Mouse (Mus musculus): ENCODE measurements around the gene Kcnh2. TPM values are rescaled to one million over a fixed set of nuclear protein-coding genes. Genes with fewer than 3 reads are reported as not detected.

Gene Kcnh2
- polyA plus RNA-seq, 2 experiments, result 3.8 to 16.2 TPM

DNA sequence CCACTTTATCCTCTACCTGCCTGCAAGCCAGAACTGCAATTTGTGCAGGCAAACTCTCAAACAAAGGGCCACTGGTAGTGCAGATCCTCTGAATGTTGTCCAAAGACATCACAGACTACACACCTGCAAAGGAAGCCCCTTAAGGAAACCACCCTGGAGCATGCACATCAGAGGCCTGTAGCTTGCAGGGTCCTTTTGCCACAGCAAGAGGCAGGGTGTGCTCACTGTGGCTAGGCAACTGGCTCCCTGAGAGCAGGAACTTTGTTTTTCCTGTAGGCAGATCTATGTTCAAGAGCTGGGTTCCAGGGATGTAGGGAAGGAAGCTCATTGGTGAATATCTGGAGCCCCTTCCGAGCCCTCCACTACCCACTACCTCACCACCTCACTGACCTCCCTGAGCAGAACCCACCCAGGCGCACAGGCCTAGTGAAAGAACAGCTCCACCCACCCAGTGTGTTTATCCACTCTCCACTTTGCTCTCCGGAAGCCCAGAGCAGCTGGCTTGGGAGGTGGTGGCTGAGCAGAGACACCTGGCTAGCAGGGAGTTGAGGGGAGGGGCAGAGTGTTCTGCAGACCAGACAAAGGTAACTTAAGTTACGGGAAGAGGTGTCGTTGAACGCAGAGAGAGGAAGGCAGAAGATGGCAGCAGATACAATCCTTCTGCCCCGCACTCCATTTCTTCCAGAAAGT is 4.1 kb downstream of the Kcnh2 start:
- no peak for TF ChIP-seq POLR2A (IDR thresholded peaks at IDR 0.05; ENCODE audit: borderline replicate concordance, extremely low read depth, insufficient read depth, insufficient read length)
- no peak overlapping the region for H3K9ac ChIP-seq (ENCODE audit: low read depth, low read length, severe bottlenecking)
- no peaks in the 10 kb centered on the region for H3K36me3 ChIP-seq (ENCODE audit: control insufficient read depth, insufficient read depth, low read length)
- H3K27ac ChIP-seq (replicated peaks; ENCODE audit: low read depth, low read length), result no peak overlapping the region
- peaks cover 12% of the 10 kb centered on the region for H3K4me1 ChIP-seq (ENCODE audit: control insufficient read depth, insufficient read depth, low read length)
- peaks cover 30% of the 10 kb centered on the region for H3K27me3 ChIP-seq (ENCODE audit: control insufficient read depth, insufficient read depth, low read length)
- H3K4me3 ChIP-seq (replicated peaks; ENCODE audit: low read length), result no peak overlapping the region
- ATAC-seq (ENCODE audit: low FRiP score, low read depth) (no peak), DNase-seq (ENCODE audit: low spot score) (no peak)
- WGBS, result 43% methylated on average over 7 of the region's 7 CpGs
- no peaks in the 10 kb centered on the region for H3K9me3 ChIP-seq (ENCODE audit: control insufficient read depth, low read length)
- no peak overlapping the region for H3K4me2 ChIP-seq (replicated peaks; ENCODE audit: low read depth, low read length, severe bottlenecking)

DNA sequence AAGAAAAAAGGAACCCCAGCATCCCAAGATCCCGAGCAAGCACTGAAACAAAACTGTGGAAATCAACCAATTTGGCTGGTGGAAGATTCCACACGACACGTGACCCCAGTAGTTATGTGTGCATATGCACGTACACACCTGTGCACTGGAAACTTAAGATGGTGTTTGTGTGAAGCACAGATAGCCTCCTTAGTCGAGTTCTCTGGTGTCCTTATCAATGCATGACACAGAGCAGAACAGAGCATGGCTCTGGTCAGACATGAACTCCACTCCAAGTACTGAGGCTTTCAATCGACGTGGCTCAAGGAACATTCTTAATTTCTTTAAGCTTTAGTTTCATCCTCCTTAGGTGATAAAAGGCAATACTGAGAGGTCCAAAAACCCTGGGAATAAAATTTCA is 5.1 kb downstream of the Kcnh2 start:
- Histone ChIP-seq H3K27ac (replicated peaks; ENCODE audit: low read depth, low read length) (no peak overlapping the region), H3K36me3 (ENCODE audit: control insufficient read depth, insufficient read depth, low read length) (no peaks in the 10 kb centered on the region), H3K4me3 (replicated peaks; ENCODE audit: low read length) (no peak overlapping the region), H3K4me2 (replicated peaks; ENCODE audit: low read depth, low read length, severe bottlenecking) (no peak overlapping the region), H3K9ac (ENCODE audit: low read depth, low read length, severe bottlenecking) (no peak overlapping the region), H3K9me3 (ENCODE audit: control insufficient read depth, low read length) (no peaks in the 10 kb centered on the region), H3K27me3 (ENCODE audit: control insufficient read depth, insufficient read depth, low read length) (peaks cover 30% of the 10 kb centered on the region), H3K4me1 (ENCODE audit: control insufficient read depth, insufficient read depth, low read length) (peaks cover 5% of the 10 kb centered on the region)
- no peak for TF ChIP-seq POLR2A (IDR thresholded peaks at IDR 0.05; ENCODE audit: borderline replicate concordance, extremely low read depth, insufficient read depth, insufficient read length)
- ATAC-seq (ENCODE audit: low FRiP score, low read depth), result no peak
- WGBS, result 78% methylated on average over 7 of the region's 7 CpGs
- DNase-seq (ENCODE audit: low spot score), result no peak

DNA sequence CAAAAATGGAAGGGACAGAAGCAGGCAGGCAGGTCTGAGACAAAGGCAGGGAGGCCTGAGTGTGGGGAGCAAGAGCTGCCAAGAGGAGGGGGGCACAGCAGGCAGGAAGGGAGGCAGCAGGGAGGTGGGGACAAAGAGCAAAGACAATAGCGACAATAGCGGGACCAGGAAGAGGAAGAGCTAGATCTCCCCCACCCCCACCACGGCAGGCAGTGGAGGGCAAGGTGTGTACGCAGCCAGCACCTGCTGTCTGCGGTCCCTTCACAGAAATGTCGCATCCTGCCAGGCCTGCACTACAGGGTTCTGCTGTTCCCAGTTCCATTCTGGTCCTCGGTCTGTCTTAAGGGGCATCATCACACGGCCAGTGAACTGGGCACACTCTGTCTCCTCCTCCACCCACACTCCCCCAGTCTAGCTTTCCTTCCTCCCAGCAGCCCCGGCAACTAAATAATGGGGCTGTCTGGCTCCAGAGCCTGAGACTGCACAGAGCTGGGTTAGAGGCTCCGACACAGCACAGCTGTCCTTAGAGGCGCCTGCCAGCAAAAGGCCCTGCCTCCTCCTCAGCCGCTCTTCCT is 6.8 kb downstream of the Kcnh2 start:
- H3K9me3 ChIP-seq (ENCODE audit: control insufficient read depth, low read length), result no peaks in the 10 kb centered on the region
- peak overlapping the region; percentile 13; the same call in 1 of the 2 replicates for H3K9ac ChIP-seq (ENCODE audit: low read depth, low read length, severe bottlenecking)
- no peak overlapping the region for H3K4me2 ChIP-seq (replicated peaks; ENCODE audit: low read depth, low read length, severe bottlenecking)
- H3K27me3 ChIP-seq (ENCODE audit: control insufficient read depth, insufficient read depth, low read length), result peaks cover 14% of the 10 kb centered on the region
- H3K36me3 ChIP-seq (ENCODE audit: control insufficient read depth, insufficient read depth, low read length), result no peaks in the 10 kb centered on the region
- ATAC-seq (ENCODE audit: low FRiP score, low read depth) (no peak), DNase-seq (ENCODE audit: low spot score) (no peak)
- H3K4me3 ChIP-seq (replicated peaks; ENCODE audit: low read length), result no peak overlapping the region
- no peak for TF ChIP-seq POLR2A (IDR thresholded peaks at IDR 0.05; ENCODE audit: borderline replicate concordance, extremely low read depth, insufficient read depth, insufficient read length)
- 16% methylated on average over 9 of the region's 12 CpGs for WGBS
- no peak overlapping the region for H3K27ac ChIP-seq (replicated peaks; ENCODE audit: low read depth, low read length)
- peaks cover 3% of the 10 kb centered on the region; the same call in 1 of the 2 replicates for H3K4me1 ChIP-seq (ENCODE audit: control insufficient read depth, insufficient read depth, low read length)

DNA sequence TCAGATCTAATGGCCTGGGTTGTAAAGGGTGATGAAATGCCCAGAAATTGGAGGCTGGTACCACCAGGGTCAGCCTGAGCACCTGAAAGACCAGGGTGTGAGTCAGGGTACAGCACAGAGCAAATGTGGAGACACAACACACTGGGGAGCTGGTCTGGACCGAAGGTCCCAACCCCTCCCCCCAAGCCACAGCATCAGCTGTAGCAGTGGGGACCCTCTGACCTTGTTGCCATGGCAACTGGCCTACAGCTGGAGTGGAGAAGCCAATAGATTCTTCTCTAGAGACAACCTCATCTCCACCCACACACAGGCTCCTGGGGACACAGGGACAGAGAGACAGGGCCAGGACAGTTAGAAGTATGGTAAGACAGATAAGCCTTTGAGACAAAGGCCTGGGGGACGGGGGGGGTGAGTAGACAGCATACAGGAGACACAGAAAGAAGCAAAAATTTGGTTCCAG is 7.4 kb downstream of the Kcnh2 start:
- Histone ChIP-seq H3K4me1 (ENCODE audit: control insufficient read depth, insufficient read depth, low read length) (peaks cover 3% of the 10 kb centered on the region; the same call in 1 of the 2 replicates), H3K36me3 (ENCODE audit: control insufficient read depth, insufficient read depth, low read length) (no peaks in the 10 kb centered on the region), H3K4me3 (replicated peaks; ENCODE audit: low read length) (no peak overlapping the region), H3K27ac (replicated peaks; ENCODE audit: low read depth, low read length) (no peak overlapping the region), H3K27me3 (ENCODE audit: control insufficient read depth, insufficient read depth, low read length) (peaks cover 9% of the 10 kb centered on the region), H3K4me2 (replicated peaks; ENCODE audit: low read depth, low read length, severe bottlenecking) (no peak overlapping the region), H3K9ac (ENCODE audit: low read depth, low read length, severe bottlenecking) (no peak overlapping the region), H3K9me3 (ENCODE audit: control insufficient read depth, low read length) (no peaks in the 10 kb centered on the region)
- TF ChIP-seq POLR2A (IDR thresholded peaks at IDR 0.05; ENCODE audit: borderline replicate concordance, extremely low read depth, insufficient read depth, insufficient read length), result no peak
- DNase-seq (ENCODE audit: low spot score), result no peak
- WGBS, result 23% methylated on average over 2 of the region's 2 CpGs
- ATAC-seq (ENCODE audit: low FRiP score, low read depth), result no peak

DNA sequence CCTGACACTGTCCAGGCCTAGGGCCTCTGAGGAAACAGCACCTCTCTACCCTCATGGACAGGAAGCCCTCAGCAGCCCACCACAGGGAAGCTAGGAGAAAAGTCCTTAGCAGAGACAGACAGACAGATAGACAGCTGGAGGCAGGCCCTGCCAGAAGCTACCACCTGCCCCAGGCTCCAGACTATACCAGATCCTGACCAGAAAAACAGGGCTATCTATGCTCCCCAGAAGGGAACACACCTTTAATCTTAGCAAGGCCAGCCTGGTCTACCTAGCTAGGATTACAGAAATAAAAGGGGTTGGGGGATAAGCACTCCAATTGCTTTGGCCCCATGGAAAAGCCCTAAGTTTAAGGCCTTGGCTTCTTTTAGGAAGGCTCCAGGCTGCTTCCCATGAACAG is 8.0 kb downstream of the Kcnh2 start:
- Histone ChIP-seq H3K36me3 (ENCODE audit: control insufficient read depth, insufficient read depth, low read length) (no peaks in the 10 kb centered on the region), H3K9me3 (ENCODE audit: control insufficient read depth, low read length) (no peaks in the 10 kb centered on the region), H3K4me3 (replicated peaks; ENCODE audit: low read length) (no peak overlapping the region), H3K27me3 (ENCODE audit: control insufficient read depth, insufficient read depth, low read length) (peaks cover 3% of the 10 kb centered on the region), H3K4me2 (replicated peaks; ENCODE audit: low read depth, low read length, severe bottlenecking) (no peak overlapping the region), H3K27ac (replicated peaks; ENCODE audit: low read depth, low read length) (no peak overlapping the region), H3K4me1 (ENCODE audit: control insufficient read depth, insufficient read depth, low read length) (no peaks in the 10 kb centered on the region), H3K9ac (ENCODE audit: low read depth, low read length, severe bottlenecking) (no peak overlapping the region)
- DNase-seq (ENCODE audit: low spot score) (no peak), ATAC-seq (ENCODE audit: low FRiP score, low read depth) (no peak)
- TF ChIP-seq POLR2A (IDR thresholded peaks at IDR 0.05; ENCODE audit: borderline replicate concordance, extremely low read depth, insufficient read depth, insufficient read length), result no peak
